10 mouse cellular contexts compared by ENCODE assay signal in genomic region chr17:69416163-69416562, GRCm38 (mm10). TPM values are rescaled to one million over a fixed set of nuclear protein-coding genes. Genes with fewer than 3 reads are reported as not detected.
DNase-seq lines count a peak whose midpoint lies in the region; ATAC-seq lines count a peak whose summit lies in the region.
"Had no signal": no experiment of that assay in that cellular context is flagged by ENCODE, and none has a peak within 500 bp of the region (broad histone marks: within the 10 kb centered on the region; RNA-seq: fewer than 3 reads in every experiment).

No protein-coding gene starts in this region.

- no peaks in the 10 kb centered on the region for H3K27me3 ChIP-seq in kidney, embryonic 16.5 days (ENCODE audit: insufficient read depth, low read length)
- H3K27me3 ChIP-seq in embryonic facial prominence, embryonic 10.5 days (replicated peaks; ENCODE audit: low read depth, poor library complexity, severe bottlenecking): no peaks in the 10 kb centered on the region
- no peaks in the 10 kb centered on the region for H3K27me3 ChIP-seq in intestine, embryonic 15.5 days (replicated peaks)

- H3K4me3 ChIP-seq in kidney, embryonic 16.5 days (ENCODE audit: low read length): peak overlapping the region; percentile 83
- peak overlapping the region; percentile 80 for H3K4me3 ChIP-seq in embryonic facial prominence, embryonic 10.5 days
- H3K4me3 ChIP-seq in intestine, embryonic 15.5 days (replicated peaks): peak overlapping the region; percentile 76

- H3K4me1 ChIP-seq in kidney, embryonic 16.5 days (ENCODE audit: insufficient read depth, low read length): peaks cover 5% of the 10 kb centered on the region; the same call in 1 of the 2 replicates
- peaks cover 4% of the 10 kb centered on the region; the same call in 1 of the 2 replicates for H3K4me1 ChIP-seq in embryonic facial prominence, embryonic 10.5 days
- H3K4me1 ChIP-seq in intestine, embryonic 15.5 days (replicated peaks): no peaks in the 10 kb centered on the region

- H3K9me3 ChIP-seq in kidney, embryonic 16.5 days (ENCODE audit: low read length): no peaks in the 10 kb centered on the region
- H3K9me3 ChIP-seq in embryonic facial prominence, embryonic 10.5 days: no peaks in the 10 kb centered on the region
- no peaks in the 10 kb centered on the region for H3K9me3 ChIP-seq in intestine, embryonic 15.5 days

- peak overlapping the region; percentile 64 for H3K4me2 ChIP-seq in kidney, embryonic 16.5 days (replicated peaks; ENCODE audit: low read depth, low read length)
- peak overlapping the region; percentile 62 for H3K4me2 ChIP-seq in intestine, embryonic 15.5 days (replicated peaks)

- DNase-seq in kidney, postnatal 4 days: no peak
- no peak for DNase-seq in embryonic facial prominence, embryonic 10.5 days (ENCODE audit: low spot score)
- peak; percentile 60 for DNase-seq in naive thymus-derived CD4-positive, alpha-beta T cell, adult 2 months (ENCODE audit: low read depth)
- DNase-seq in frontal cortex, postnatal 14 days (ENCODE audit: low spot score in 2 of 2): no peak
- no peak for DNase-seq in left cerebral cortex, adult 9 months (ENCODE audit: low spot score in 2 of 2)
- DNase-seq in adrenal gland, postnatal 25 days: no peak

- no peak for ATAC-seq in kidney, embryonic 16.5 days (ENCODE audit: low FRiP score, low TSS enrichment)
- no peak for ATAC-seq in intestine, embryonic 15.5 days

- no peaks in the 10 kb centered on the region for H3K36me3 ChIP-seq in kidney, embryonic 16.5 days (ENCODE audit: insufficient read depth, low read length)
- H3K36me3 ChIP-seq in embryonic facial prominence, embryonic 10.5 days (replicated peaks): no peaks in the 10 kb centered on the region
- no peaks in the 10 kb centered on the region for H3K36me3 ChIP-seq in intestine, embryonic 15.5 days

- 0 out of 2 replicates have a peak overlapping the region, but pooled peaks have one; percentile 97 for H3K27ac ChIP-seq in kidney, embryonic 16.5 days (ENCODE audit: low read length)
- 0 out of 2 replicates have a peak overlapping the region, but pooled peaks have one; percentile 97 for H3K27ac ChIP-seq in embryonic facial prominence, embryonic 10.5 days (replicated peaks)
- H3K27ac ChIP-seq in intestine, embryonic 15.5 days: no peak overlapping the region

- H3K9ac ChIP-seq in kidney, embryonic 16.5 days (replicated peaks; ENCODE audit: low read length): peak overlapping the region; percentile 92
- peak overlapping the region; percentile 91; the same call in 1 of the 2 replicates for H3K9ac ChIP-seq in intestine, embryonic 15.5 days

RNA-seq across cellular contexts. Expression of gene Akain1, which starts 23.0 kb away (rescaled TPM):
- not detected in 2 replicates for polyA plus RNA-seq in kidney, embryonic 16.5 days (2015; fragmentation: Nextera tagmentation; extraction: Ambion mirVana)
- polyA plus RNA-seq in embryonic facial prominence, embryonic 10.5 days (2016; fragmentation: Nextera tagmentation; extraction: Ambion mirVana): not detected in 2 replicates
- polyA plus RNA-seq in intestine, embryonic 15.5 days (2015; fragmentation: Nextera tagmentation; extraction: Ambion mirVana): 0.09 TPM in 1 of 2 replicates, not detected in the other
- not detected in 2 replicates for total RNA-seq in adrenal gland, postnatal 25 days (2021)
- total RNA-seq: hematopoietic stem cell, adult 5-6 weeks had no signal
- polyA plus RNA-seq: small intestine, adult 2 months had no signal

RNA-seq across cellular contexts. Expression of gene Zbtb14, which starts 33.3 kb away (rescaled TPM):
- polyA plus RNA-seq in kidney, embryonic 16.5 days (2015; fragmentation: Nextera tagmentation; extraction: Ambion mirVana): 24.7 and 24.9 TPM in 2 replicates
- polyA plus RNA-seq in embryonic facial prominence, embryonic 10.5 days (2016; fragmentation: Nextera tagmentation; extraction: Ambion mirVana): 30.5 and 31.2 TPM in 2 replicates
- polyA plus RNA-seq in intestine, embryonic 15.5 days (2015; fragmentation: Nextera tagmentation; extraction: Ambion mirVana): 17.3 and 17.7 TPM in 2 replicates
- 19.7 and 22.7 TPM in 2 replicates for total RNA-seq in adrenal gland, postnatal 25 days (2021)
